Mouse (Mus musculus): ENCODE measurements around the gene Gucy2f.

DNA sequence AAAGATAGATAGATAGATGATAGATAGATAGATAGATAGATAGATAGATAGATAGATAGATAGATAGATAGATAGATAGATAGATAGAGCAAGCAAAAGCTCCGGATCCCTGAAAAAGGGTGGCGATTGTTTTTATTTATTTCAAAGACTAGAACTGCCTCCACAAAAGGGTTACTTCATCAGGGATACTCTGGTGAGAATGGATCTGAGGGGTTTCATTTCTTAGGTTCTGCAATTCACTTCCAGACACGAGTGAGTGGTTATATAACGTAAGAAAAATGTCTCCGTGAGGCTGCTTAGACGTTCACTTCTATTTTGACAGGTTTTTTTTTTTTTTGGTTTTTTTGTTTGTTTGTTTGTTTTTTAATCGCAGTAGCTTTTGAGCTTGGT, 32.0 kb upstream of the Gucy2f start:
- TF ChIP-seq CTCF (IDR thresholded peaks at IDR 0.05; ENCODE audit: extremely low read depth, insufficient read length, insufficient replicate concordance, low read depth, low read length) (no peak), POLR2A (IDR thresholded peaks at IDR 0.05; ENCODE audit: low read depth, low read length) (no peak)
